Mouse (Mus musculus) stomach, embryonic 15.5 days (tissue): Measurements from ENCODE around the gene Dffb. TPM values are rescaled to one million over a fixed set of nuclear protein-coding genes. Genes with fewer than 3 reads are reported as not detected.

Source experiments
- ATAC-seq: fragments of 200-750 bp; cut with Nextera tagmentation; 2 replicates; pipeline ENCODE4 v1.8.0; 2017; ENCODE audit warnings: low read depth, moderate number of reproducible peaks, moderate TSS enrichment; ENCODE audit not compliant: insufficient read depth, low FRiP score
- H3K27ac ChIP-seq: fragments of 300-500 bp; sonication (generic); 2 replicates; pipeline ENCODE4 v1.5.1; 2015; ENCODE audit warnings: mild to moderate bottlenecking, inconsistent platforms
- H3K27me3 ChIP-seq: fragments of 300-500 bp; sonication (generic); replicated peaks from 2 replicates; pipeline ENCODE4 v1.6.1; 2015; ENCODE audit warnings: inconsistent platforms
- H3K36me3 ChIP-seq: fragments of 300-500 bp; sonication (generic); 2 replicates; pipeline ENCODE4 v1.6.1; 2015; ENCODE audit warnings: inconsistent platforms
- H3K4me1 ChIP-seq: fragments of 300-500 bp; sonication (generic); 2 replicates; pipeline ENCODE4 v1.6.1; 2015; ENCODE audit warnings: inconsistent platforms
- H3K4me2 ChIP-seq: fragments of 300-500 bp; sonication (generic); 2 replicates; pipeline ENCODE4 v1.6.1; 2015; ENCODE audit warnings: mild to moderate bottlenecking, inconsistent platforms
- H3K4me3 ChIP-seq: fragments of 300-500 bp; sonication (generic); replicated peaks from 2 replicates; pipeline ENCODE4 v1.5.1; 2015; ENCODE audit warnings: inconsistent platforms
- H3K9ac ChIP-seq: fragments of 300-500 bp; sonication (generic); 2 replicates; pipeline ENCODE4 v1.6.1; 2015; ENCODE audit warnings: inconsistent platforms
- H3K9me3 ChIP-seq: fragments of 300-500 bp; sonication (generic); 2 replicates; pipeline ENCODE4 v1.6.1; 2016; ENCODE audit warnings: inconsistent platforms
- WGBS: fragments of 180-500 bp; shearing (Covaris S2); methylation state at CpG from one replicate; pipeline ENCODE4 v1.1.7; 2015; 5-methylcytosine and 5-hydroxymethylcytosine counted together
- polyA plus RNA-seq: library from polyadenylated mRNA; unstranded; fragments of >200 nt; fragmentation: Nextera tagmentation; extraction: Ambion mirVana; gene quantifications from 2 replicates; pipeline ENCODE4 v1.2.1, GENCODE M21; 2015

Gene Dffb
- polyA plus RNA-seq, 1 experiment from 2014 or later: 11.5 TPM

GRCm38 (mm10) chr4:154007759-154008158 lies 32.8 kb upstream of the Dffb start:
- Histone ChIP-seq H3K9me3 (no peaks in the 10 kb centered on the region), H3K36me3 (peaks cover 13% of the 10 kb centered on the region; the same call in 1 of the 2 replicates), H3K4me2 (no peak overlapping the region), H3K4me1 (peaks cover 6% of the 10 kb centered on the region), H3K9ac (no peak overlapping the region), H3K27ac (no peak overlapping the region), H3K27me3 (no peaks in the 10 kb centered on the region), H3K4me3 (no peak overlapping the region)
- ATAC-seq: no peak
- 76% methylated on average over 4 of the region's 4 CpGs for WGBS

- H3K36me3 ChIP-seq: peaks cover 21% of the 10 kb centered on the region
- WGBS: 88% methylated on average over 6 of the region's 6 CpGs
- no peak overlapping the region for H3K9ac ChIP-seq
- no peaks in the 10 kb centered on the region for H3K27me3 ChIP-seq
- no peak overlapping the region for H3K4me3 ChIP-seq
- H3K27ac ChIP-seq: no peak overlapping the region
- no peaks in the 10 kb centered on the region for H3K9me3 ChIP-seq
- no peak for ATAC-seq
- H3K4me1 ChIP-seq: peaks cover 2% of the 10 kb centered on the region; the same call in 1 of the 2 replicates
- H3K4me2 ChIP-seq: no peak overlapping the region
Measured at GRCm38 (mm10) chr4:154006264-154006663, 31.3 kb upstream of the Dffb start.

GRCm38 (mm10) chr4:154005488-154005887 lies 30.6 kb upstream of the Dffb start:
- no peak overlapping the region for H3K4me2 ChIP-seq
- WGBS: 90% methylated on average over 5 of the region's 5 CpGs

GRCm38 (mm10) chr4:153993505-153993904 lies 18.6 kb upstream of the Dffb start:
- Histone ChIP-seq H3K9ac (no peak overlapping the region), H3K9me3 (no peaks in the 10 kb centered on the region), H3K27ac (no peak overlapping the region), H3K27me3 (no peaks in the 10 kb centered on the region), H3K4me1 (no peaks in the 10 kb centered on the region), H3K4me3 (no peak overlapping the region), H3K4me2 (no peak overlapping the region), H3K36me3 (peaks cover 59% of the 10 kb centered on the region)
- no peak for ATAC-seq
- 86% methylated on average over 8 of the region's 8 CpGs for WGBS

More at GRCm38 (mm10) chr4:154005488-154005887, 30.6 kb upstream of the Dffb start:
- no peak overlapping the region for H3K4me3 ChIP-seq
- H3K4me1 ChIP-seq: no peaks in the 10 kb centered on the region
- H3K36me3 ChIP-seq: peaks cover 21% of the 10 kb centered on the region
- no peak overlapping the region for H3K27ac ChIP-seq
- H3K27me3 ChIP-seq: no peaks in the 10 kb centered on the region
- no peak for ATAC-seq
- H3K9ac ChIP-seq: no peak overlapping the region
- H3K9me3 ChIP-seq: no peaks in the 10 kb centered on the region

GRCm38 (mm10) chr4:153992715-153993114 lies 17.8 kb upstream of the Dffb start:
- Histone ChIP-seq H3K9ac (no peak overlapping the region), H3K4me3 (no peak overlapping the region), H3K27ac (no peak overlapping the region), H3K4me2 (no peak overlapping the region), H3K36me3 (peaks cover 64% of the 10 kb centered on the region), H3K4me1 (no peaks in the 10 kb centered on the region), H3K9me3 (no peaks in the 10 kb centered on the region), H3K27me3 (no peaks in the 10 kb centered on the region)
- ATAC-seq: no peak
- WGBS: 88% methylated on average over 10 of the region's 10 CpGs

- Histone ChIP-seq H3K9ac (no peak overlapping the region), H3K4me1 (peaks cover 13% of the 10 kb centered on the region), H3K27me3 (no peaks in the 10 kb centered on the region), H3K4me3 (no peak overlapping the region), H3K36me3 (peaks cover 47% of the 10 kb centered on the region), H3K27ac (no peak overlapping the region), H3K4me2 (no peak overlapping the region), H3K9me3 (no peaks in the 10 kb centered on the region)
- WGBS: 89% methylated on average over 11 of the region's 11 CpGs
- no peak for ATAC-seq
Measured at GRCm38 (mm10) chr4:153980470-153980869, 5.5 kb upstream of the Dffb start.

- H3K9me3 ChIP-seq: no peaks in the 10 kb centered on the region
- H3K36me3 ChIP-seq: peaks cover 36% of the 10 kb centered on the region
- H3K4me3 ChIP-seq: no peak overlapping the region
- no peak overlapping the region for H3K27ac ChIP-seq
- no peak overlapping the region for H3K4me2 ChIP-seq
- H3K4me1 ChIP-seq: peaks cover 13% of the 10 kb centered on the region
- H3K27me3 ChIP-seq: no peaks in the 10 kb centered on the region
- no peak overlapping the region for H3K9ac ChIP-seq
- ATAC-seq: no peak
- 89% methylated on average over 10 of the region's 10 CpGs for WGBS
Measured at GRCm38 (mm10) chr4:153979243-153979642, 4.3 kb upstream of the Dffb start.

GRCm38 (mm10) chr4:153975768-153976167 lies 842 bp upstream of the Dffb start:
- no peak for ATAC-seq
- Histone ChIP-seq H3K4me2 (peak overlapping the region; percentile 94), H3K4me1 (peaks cover 13% of the 10 kb centered on the region), H3K9me3 (no peaks in the 10 kb centered on the region), H3K9ac (peak overlapping the region; percentile 85; the same call in 1 of the 2 replicates), H3K4me3 (peak overlapping the region; percentile 98), H3K27ac (no peak overlapping the region), H3K36me3 (peaks cover 16% of the 10 kb centered on the region), H3K27me3 (no peaks in the 10 kb centered on the region)
- 35% methylated on average over 6 of the region's 6 CpGs for WGBS

- WGBS: under 1% methylated on average over 33 of the region's 33 CpGs
- peaks cover 14% of the 10 kb centered on the region for H3K36me3 ChIP-seq
- ATAC-seq: no peak
Measured at GRCm38 (mm10) chr4:153975292-153975662, 351 bp upstream of the Dffb start.

GRCm38 (mm10) chr4:153968063-153968462 lies 6.9 kb downstream of the Dffb start:
- H3K27ac ChIP-seq: no peak overlapping the region
- peaks cover 27% of the 10 kb centered on the region for H3K36me3 ChIP-seq
- no peaks in the 10 kb centered on the region for H3K9me3 ChIP-seq
- H3K4me3 ChIP-seq: no peak overlapping the region
- no peaks in the 10 kb centered on the region for H3K4me1 ChIP-seq
- ATAC-seq: no peak
- H3K27me3 ChIP-seq: no peaks in the 10 kb centered on the region
- 83% methylated on average over 2 of the region's 2 CpGs for WGBS
- H3K4me2 ChIP-seq: no peak overlapping the region
- H3K9ac ChIP-seq: no peak overlapping the region

More at GRCm38 (mm10) chr4:153975292-153975662, 351 bp upstream of the Dffb start:
- peak overlapping the region; percentile 85 for H3K9ac ChIP-seq
- no peaks in the 10 kb centered on the region for H3K27me3 ChIP-seq
- 0 out of 2 replicates have a peak overlapping the region, but pooled peaks have one; percentile 51 for H3K27ac ChIP-seq
- H3K4me1 ChIP-seq: peaks cover 13% of the 10 kb centered on the region
- H3K4me3 ChIP-seq: peak overlapping the region; percentile 98
- peak overlapping the region; percentile 94 for H3K4me2 ChIP-seq
- H3K9me3 ChIP-seq: no peaks in the 10 kb centered on the region

- Histone ChIP-seq H3K9me3 (no peaks in the 10 kb centered on the region), H3K9ac (no peak overlapping the region), H3K27me3 (no peaks in the 10 kb centered on the region), H3K4me2 (no peak overlapping the region), H3K4me1 (no peaks in the 10 kb centered on the region), H3K27ac (no peak overlapping the region), H3K4me3 (no peak overlapping the region), H3K36me3 (peaks cover 30% of the 10 kb centered on the region)
- ATAC-seq: no peak
- 90% methylated on average over 2 of the region's 2 CpGs for WGBS
Measured at GRCm38 (mm10) chr4:153967556-153967955, 7.4 kb downstream of the Dffb start.

- Histone ChIP-seq H3K4me1 (no peaks in the 10 kb centered on the region), H3K9ac (no peak overlapping the region), H3K36me3 (peaks cover 37% of the 10 kb centered on the region), H3K27ac (no peak overlapping the region), H3K27me3 (no peaks in the 10 kb centered on the region), H3K4me2 (no peak overlapping the region), H3K9me3 (no peaks in the 10 kb centered on the region), H3K4me3 (no peak overlapping the region)
- ATAC-seq: no peak
- WGBS: 85% methylated on average over 5 of the region's 5 CpGs
Measured at GRCm38 (mm10) chr4:153966651-153967050, 8.3 kb downstream of the Dffb start.

GRCm38 (mm10) chr4:153962631-153963030 lies 12.3 kb downstream of the Dffb start:
- Histone ChIP-seq H3K9ac (no peak overlapping the region), H3K27ac (no peak overlapping the region), H3K4me2 (no peak overlapping the region), H3K4me1 (peaks cover 8% of the 10 kb centered on the region; the same call in 1 of the 2 replicates), H3K36me3 (peaks cover 40% of the 10 kb centered on the region), H3K9me3 (no peaks in the 10 kb centered on the region), H3K27me3 (no peaks in the 10 kb centered on the region), H3K4me3 (no peak overlapping the region)
- 74% methylated on average over 7 of the region's 7 CpGs for WGBS
- ATAC-seq: no peak
